Mouse (Mus musculus) urinary bladder, adult 18-20 months (tissue): Measurements from ENCODE around the gene Man2a2.
"Not testable (repeated sequence)": the region's sequence is repeated elsewhere in the genome, so short reads cannot be mapped to it uniquely, and the experiment has no call there.

ENCODE experiments used
- DNase-seq, 2 experiments: peaks; one replicate each; pipeline ENCODE4 v3.0.0; 2022; ENCODE audit warnings: low spot score in 2 of 2, mixed read lengths in 2 of 2

The Man2a2 gene

GRCm38 (mm10) chr7:80336932-80337331 is 34.2 kb downstream of the Man2a2 start:
- DNase-seq, result no peak

- DNase-seq, result no peak
These were observed 36.3 kb downstream of the Man2a2 start for GRCm38 (mm10) chr7:80334848-80335247.

DNA sequence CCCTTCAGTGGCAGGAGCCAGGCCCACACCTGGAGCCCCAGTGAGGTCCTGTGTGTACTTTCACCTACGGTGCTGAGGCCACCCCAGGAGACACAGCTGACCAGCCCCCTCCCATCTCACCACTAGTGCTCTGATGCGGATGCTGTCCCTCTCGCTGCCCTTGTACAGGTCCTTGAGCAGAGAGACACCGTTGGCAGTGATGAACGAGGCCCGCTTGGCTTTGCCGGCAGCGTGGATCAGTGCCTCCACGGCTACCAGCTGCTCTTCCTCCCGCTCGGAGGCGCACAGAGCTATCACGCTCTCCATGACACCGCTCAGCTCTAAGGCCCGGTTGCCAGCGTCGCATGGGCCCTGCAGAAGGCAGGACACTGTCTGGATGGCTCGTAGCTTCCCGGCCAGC is 39.7 kb downstream of the Man2a2 start:
- DNase-seq, result no peak

- no peak for DNase-seq
These were observed 40.9 kb downstream of the Man2a2 start for GRCm38 (mm10) chr7:80330278-80330677.

DNA sequence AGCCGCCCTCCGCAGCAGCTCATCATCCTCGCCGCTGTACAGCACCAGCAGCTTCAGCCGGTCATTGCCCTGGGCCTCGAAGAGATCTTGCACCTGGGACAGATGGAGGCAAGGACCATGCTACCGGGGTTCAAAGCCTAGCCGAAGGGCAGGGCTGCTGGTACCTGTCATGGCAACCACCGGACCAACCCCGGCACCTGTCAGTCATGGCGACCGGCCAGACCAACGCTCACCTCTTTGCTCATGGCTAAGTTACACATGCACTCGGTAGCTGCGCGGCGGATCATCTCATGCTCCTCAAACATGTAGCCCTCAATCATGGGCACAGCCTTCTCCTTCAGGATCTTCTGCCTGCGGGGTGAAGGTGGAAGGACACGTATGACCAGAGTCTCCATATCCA is 45.1 kb downstream of the Man2a2 start:
- no peak for DNase-seq

GRCm38 (mm10) chr7:80325292-80325868 is 45.8 kb downstream of the Man2a2 start:
- DNase-seq, result no peak

GRCm38 (mm10) chr7:80324816-80325119 is 46.4 kb downstream of the Man2a2 start:
- not testable (repeated sequence) for DNase-seq

DNA sequence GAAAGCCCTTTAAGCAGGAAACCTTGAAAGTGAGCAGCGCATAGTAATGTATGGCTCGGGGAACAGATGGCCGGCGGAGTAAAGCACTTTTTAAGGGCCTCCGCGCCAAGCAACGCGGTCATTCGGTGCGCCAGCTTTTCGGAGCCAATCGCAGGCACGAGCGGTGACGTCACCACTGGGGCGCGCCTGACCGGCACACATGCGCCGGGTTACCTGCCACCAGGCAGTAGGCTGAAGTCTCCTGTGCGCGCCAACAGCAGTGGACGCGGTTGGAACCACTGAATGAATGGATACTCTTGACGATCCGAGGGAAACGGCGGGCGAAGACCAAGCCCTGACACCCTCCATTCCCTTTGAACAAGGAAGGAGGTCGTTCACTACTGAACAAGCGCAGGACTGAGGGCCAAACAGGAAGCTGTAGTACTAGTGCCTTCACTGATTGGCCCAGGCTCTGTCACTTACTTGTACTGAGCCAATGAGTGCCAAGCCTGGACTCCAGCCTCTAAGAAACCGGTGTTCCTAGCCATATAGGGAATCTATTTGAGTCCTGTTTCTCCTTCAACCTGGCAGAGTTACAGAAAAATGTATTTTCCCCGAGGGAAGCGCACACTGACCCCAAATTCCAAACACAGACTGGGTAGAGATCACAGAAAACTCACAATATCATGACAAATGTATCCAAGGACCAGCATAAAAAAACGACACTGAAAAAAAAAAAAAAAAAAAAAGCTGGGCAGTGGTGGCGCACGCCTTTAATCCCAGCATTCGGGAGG is 46.9 kb downstream of the Man2a2 start, which contains the start of gene Rccd1:
Gene Rccd1, minus strand, starts transcription at position 412 of the 773 bp plus-strand sequence.
- peak; percentile 86 for DNase-seq

DNA sequence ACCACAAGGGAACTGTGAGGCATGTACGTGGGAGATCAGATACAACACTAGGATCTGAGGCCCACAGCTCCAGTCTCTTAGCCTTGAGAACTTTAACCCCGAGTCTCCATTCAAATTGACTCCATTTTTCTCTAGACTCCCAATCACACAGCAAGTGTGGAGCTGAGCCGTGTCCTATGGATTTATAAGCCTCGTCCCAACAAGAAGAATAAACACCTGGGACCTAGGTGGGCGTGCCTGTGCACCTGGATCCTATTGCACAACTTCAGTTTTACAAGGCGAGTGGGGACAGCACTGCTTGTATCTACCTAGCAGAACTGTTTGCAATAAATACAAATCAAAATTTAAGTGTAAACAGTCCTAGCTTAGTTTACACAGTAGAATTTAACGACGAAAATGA is 47.8 kb downstream of the Man2a2 start:
- no peak for DNase-seq

GRCm38 (mm10) chr7:80319846-80320496 is 51.2 kb downstream of the Man2a2 start:
- DNase-seq, result no peak

- no peak for DNase-seq
These were observed 52.5 kb downstream of the Man2a2 start for GRCm38 (mm10) chr7:80318670-80319069.

GRCm38 (mm10) chr7:80317439-80318115 is 53.6 kb downstream of the Man2a2 start:
- no peak for DNase-seq

GRCm38 (mm10) chr7:80315733-80316132 is 55.4 kb downstream of the Man2a2 start:
- DNase-seq, result no peak

- DNase-seq, result no peak
These were observed 60.4 kb downstream of the Man2a2 start for GRCm38 (mm10) chr7:80310771-80311170.

- DNase-seq, result no peak
These were observed 63.4 kb downstream of the Man2a2 start for GRCm38 (mm10) chr7:80307766-80308165.

DNA sequence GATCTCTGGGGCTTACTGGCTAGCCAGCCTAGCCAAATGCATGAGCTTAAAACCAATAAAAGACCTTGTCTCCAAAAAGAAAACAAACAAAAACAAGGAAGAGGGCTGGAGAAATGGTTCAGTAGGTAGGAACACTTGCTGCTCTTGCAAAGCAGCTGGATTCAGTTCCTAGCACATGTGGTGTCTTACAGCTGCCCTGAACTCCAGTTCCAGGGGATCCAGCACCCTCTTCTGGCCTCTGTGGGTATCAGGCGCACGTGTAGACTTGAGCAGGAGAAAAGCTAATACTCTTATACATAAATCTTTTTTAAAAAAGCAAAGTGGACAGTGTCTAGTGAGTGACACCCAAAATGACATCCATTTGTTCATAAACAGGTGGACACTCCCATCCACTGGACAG is 69.7 kb downstream of the Man2a2 start:
- DNase-seq, result no peak

GRCm38 (mm10) chr7:80299568-80299967 is 71.6 kb downstream of the Man2a2 start:
- no peak for DNase-seq
